Mouse (Mus musculus) spleen, adult 2 months (tissue): Measurements from ENCODE around the gene Kidins220.

Experiments used
- CTCF ChIP-seq: fragments of 200-500 bp; IDR thresholded peaks from 2 replicates; pipeline ENCODE4 v1.5.1; 2011; ENCODE audit warnings: mild to moderate bottlenecking, inconsistent platforms; ENCODE audit not compliant: insufficient read depth, insufficient read length, insufficient replicate concordance; ENCODE audit errors: extremely low read depth
- POLR2A ChIP-seq: fragments of 200-500 bp; IDR thresholded peaks from 2 replicates; pipeline ENCODE4 v1.6.1; 2011; ENCODE audit warnings: low read depth, low read length, inconsistent platforms

- no peak for TF ChIP-seq CTCF
- TF ChIP-seq POLR2A, result peak; percentile 94
Measured at GRCm38 (mm10) chr12:25095974-25096639, 121.4 kb downstream of the Kidins220 start.
